Mouse (Mus musculus) cerebellum, postnatal 10 days (tissue): ENCODE measurements around the gene Cpsf6.
A peak's percentile ranks its signal among the peaks of the same experiment; 100 is the strongest.

ENCODE experiments used
- DNase-seq, 2 experiments: peaks; one replicate each; pipeline ENCODE4 v3.0.0; 2021; ENCODE audit warnings: mixed read lengths in 2 of 2

The Cpsf6 gene

GRCm38 (mm10) chr10:117385086-117385430, 5.2 kb upstream of the Cpsf6 start:
- no peak for DNase-seq

GRCm38 (mm10) chr10:117384386-117385085, 4.7 kb upstream of the Cpsf6 start:
- no peak for DNase-seq

GRCm38 (mm10) chr10:117383941-117384340, 4.1 kb upstream of the Cpsf6 start:
- no peak for DNase-seq

- DNase-seq = no peak
Observed at GRCm38 (mm10) chr10:117382996-117383550, 3.3 kb upstream of the Cpsf6 start.

GRCm38 (mm10) chr10:117382146-117382545, 2.3 kb upstream of the Cpsf6 start:
- DNase-seq = no peak

GRCm38 (mm10) chr10:117380721-117381570, 1.1 kb upstream of the Cpsf6 start:
- no peak for DNase-seq

GRCm38 (mm10) chr10:117379441-117379840, 374 bp downstream of the Cpsf6 start:
- no peak for DNase-seq

GRCm38 (mm10) chr10:117378642-117379041, 1.2 kb downstream of the Cpsf6 start:
- no peak for DNase-seq

GRCm38 (mm10) chr10:117378291-117378555, 1.6 kb downstream of the Cpsf6 start:
- DNase-seq = no peak

GRCm38 (mm10) chr10:117377431-117378290, 2.2 kb downstream of the Cpsf6 start:
- DNase-seq = peak in 1 of 2 experiments; percentile 28

- peak; percentile 99 to 100 for DNase-seq
Observed at GRCm38 (mm10) chr10:117376580-117377189, 3.1 kb downstream of the Cpsf6 start.

- peak; percentile 71 to 75 for DNase-seq
Observed at GRCm38 (mm10) chr10:117375841-117376579, 3.8 kb downstream of the Cpsf6 start.

- DNase-seq = no peak
Observed at GRCm38 (mm10) chr10:117375163-117375562, 4.7 kb downstream of the Cpsf6 start.

- peak; percentile 75 to 85 for DNase-seq
Observed at GRCm38 (mm10) chr10:117363106-117363505, 16.7 kb downstream of the Cpsf6 start.

- no peak for DNase-seq
Observed at GRCm38 (mm10) chr10:117358891-117359290, 20.9 kb downstream of the Cpsf6 start.

GRCm38 (mm10) chr10:117343000-117343399, 36.8 kb downstream of the Cpsf6 start:
- no peak for DNase-seq

- no peak for DNase-seq
Observed at GRCm38 (mm10) chr10:117342406-117342805, 37.4 kb downstream of the Cpsf6 start.

- no peak for DNase-seq
Observed at GRCm38 (mm10) chr10:117341029-117341428, 38.8 kb downstream of the Cpsf6 start.

GRCm38 (mm10) chr10:117339241-117339640, 40.6 kb downstream of the Cpsf6 start:
- DNase-seq = no peak

- DNase-seq = no peak
Observed at GRCm38 (mm10) chr10:117337946-117338345, 41.9 kb downstream of the Cpsf6 start.

- DNase-seq = no peak
Observed at GRCm38 (mm10) chr10:117335649-117336048, 44.2 kb downstream of the Cpsf6 start.

- no peak for DNase-seq
Observed at GRCm38 (mm10) chr10:117330521-117330920, 49.3 kb downstream of the Cpsf6 start.
